Mouse (Mus musculus) C2C12 (cell line): ENCODE measurements at regions not wholly inside any gene's neighbourhood (a gene's known extent, or its start where the extent isn't known, plus 50 kb on each side); places are given as distances from the start of the nearest gene placed in this dataset.

Experiments
- H3K27me3 ChIP-seq: one replicate; pipeline ENCODE4 v1.6.1; 2011; ENCODE audit not compliant: control insufficient read depth, insufficient read depth, insufficient read length
- H3K36me3 ChIP-seq: one replicate; pipeline ENCODE4 v1.6.1; 2011; ENCODE audit not compliant: control insufficient read depth, insufficient read depth
- H3K4me3 ChIP-seq: one replicate; pipeline ENCODE4 v1.5.1; 2011; ENCODE audit warnings: mild to moderate bottlenecking, control low read depth; ENCODE audit not compliant: poor library complexity, insufficient read depth, severe bottlenecking
- H3K79me2 ChIP-seq: one replicate; pipeline ENCODE4 v1.6.1; 2011; ENCODE audit not compliant: control insufficient read depth, insufficient read depth
- H3K79me3 ChIP-seq: one replicate; pipeline ENCODE4 v1.6.1; 2011; ENCODE audit warnings: low read depth, control low read depth
- H3ac ChIP-seq: one replicate; pipeline ENCODE3; 2011; ENCODE audit warnings: low read depth; ENCODE audit not compliant: control insufficient read depth, insufficient read length
- CEBPB ChIP-seq: IDR thresholded peaks from one replicate; pipeline ENCODE4 v1.6.1; 2011; ENCODE audit warnings: low read depth, mild to moderate bottlenecking, control low read depth, moderate library complexity
- CTCF ChIP-seq: IDR thresholded peaks from one replicate; pipeline ENCODE4 v1.5.1; 2011; ENCODE audit not compliant: control insufficient read depth, insufficient read depth, insufficient read length
- FOSL1 ChIP-seq: IDR thresholded peaks from one replicate; pipeline ENCODE4 v1.8.0; 2011; ENCODE audit warnings: mild to moderate bottlenecking, low read length; ENCODE audit not compliant: poor library complexity, insufficient read depth, severe bottlenecking
- MAX ChIP-seq: IDR thresholded peaks from one replicate; pipeline ENCODE4 v1.6.1; 2011; ENCODE audit warnings: mild to moderate bottlenecking, control low read depth
- MYOD1 ChIP-seq: IDR thresholded peaks from one replicate; pipeline ENCODE4 v1.6.1; 2011; ENCODE audit warnings: low read depth; ENCODE audit not compliant: control insufficient read depth, insufficient read length
- MYOG ChIP-seq: IDR thresholded peaks from one replicate; pipeline ENCODE4 v1.6.1; 2011; ENCODE audit not compliant: control insufficient read depth, insufficient read length; ENCODE audit errors: extremely low read depth
- USF1 ChIP-seq: IDR thresholded peaks from one replicate; pipeline ENCODE4 v1.6.1; 2011; ENCODE audit warnings: low read depth, mild to moderate bottlenecking, control low read depth, moderate library complexity

- no peak overlapping the region for H3K4me3 ChIP-seq
- TF ChIP-seq FOSL1 (no peak), USF1 (no peak), CEBPB (no peak), MYOG (no peak), MAX (no peak)
- no peaks in the 10 kb centered on the region for H3K79me2 ChIP-seq
- no peaks in the 10 kb centered on the region for H3K79me3 ChIP-seq
- H3K36me3 ChIP-seq = no peaks in the 10 kb centered on the region
- H3K27me3 ChIP-seq = no peaks in the 10 kb centered on the region
- no peak overlapping the region for H3ac ChIP-seq
Measured at GRCm38 (mm10) chr6:32739162-32739745, 151.3 kb upstream of the Plxna4 start.

- no peaks in the 10 kb centered on the region for H3K79me2 ChIP-seq
- H3K4me3 ChIP-seq = no peak overlapping the region
- TF ChIP-seq USF1 (no peak), MYOG (no peak), CTCF (no peak), MYOD1 (no peak), FOSL1 (no peak), MAX (no peak), CEBPB (no peak)
- H3K79me3 ChIP-seq = no peaks in the 10 kb centered on the region
- H3K27me3 ChIP-seq = no peaks in the 10 kb centered on the region
- H3ac ChIP-seq = no peak overlapping the region
- no peaks in the 10 kb centered on the region for H3K36me3 ChIP-seq
Measured at GRCm38 (mm10) chr6:32728706-32729105, 140.7 kb upstream of the Plxna4 start.

GRCm38 (mm10) chr6:32726571-32726970 lies 138.6 kb upstream of the Plxna4 start:
- TF ChIP-seq MAX (no peak), MYOD1 (no peak), CTCF (no peak), FOSL1 (no peak), CEBPB (no peak), MYOG (no peak), USF1 (no peak)
- Histone ChIP-seq H3K79me2 (no peaks in the 10 kb centered on the region), H3ac (no peak overlapping the region), H3K36me3 (no peaks in the 10 kb centered on the region), H3K4me3 (no peak overlapping the region), H3K27me3 (no peaks in the 10 kb centered on the region), H3K79me3 (no peaks in the 10 kb centered on the region)

- TF ChIP-seq MAX (no peak), CEBPB (no peak), FOSL1 (no peak), MYOD1 (no peak), MYOG (no peak), USF1 (no peak), CTCF (no peak)
- H3K79me3 ChIP-seq = no peaks in the 10 kb centered on the region
- no peaks in the 10 kb centered on the region for H3K36me3 ChIP-seq
- no peaks in the 10 kb centered on the region for H3K79me2 ChIP-seq
- H3K4me3 ChIP-seq = no peak overlapping the region
- H3ac ChIP-seq = no peak overlapping the region
- no peaks in the 10 kb centered on the region for H3K27me3 ChIP-seq
Measured at GRCm38 (mm10) chr6:32717860-32718259, 129.9 kb upstream of the Plxna4 start.

GRCm38 (mm10) chr6:32715137-32715536 lies 127.1 kb upstream of the Plxna4 start:
- H3K4me3 ChIP-seq = no peak overlapping the region
- no peak overlapping the region for H3ac ChIP-seq
- no peaks in the 10 kb centered on the region for H3K36me3 ChIP-seq

GRCm38 (mm10) chr6:32710208-32710607 lies 122.2 kb upstream of the Plxna4 start:
- Histone ChIP-seq H3K79me2 (no peaks in the 10 kb centered on the region), H3K36me3 (no peaks in the 10 kb centered on the region), H3K27me3 (no peaks in the 10 kb centered on the region), H3K79me3 (no peaks in the 10 kb centered on the region), H3K4me3 (no peak overlapping the region), H3ac (no peak overlapping the region)
- TF ChIP-seq MYOD1 (no peak), MYOG (no peak), USF1 (no peak), CTCF (no peak), MAX (no peak), CEBPB (no peak), FOSL1 (no peak)

More at GRCm38 (mm10) chr6:32715137-32715536, 127.1 kb upstream of the Plxna4 start:
- TF ChIP-seq MYOD1 = no peak
- no peak for TF ChIP-seq CTCF
- TF ChIP-seq USF1 = no peak
- TF ChIP-seq MYOG = no peak
- TF ChIP-seq CEBPB = no peak
- no peak for TF ChIP-seq MAX
- no peak for TF ChIP-seq FOSL1
- Histone ChIP-seq H3K79me2 (no peaks in the 10 kb centered on the region), H3K79me3 (no peaks in the 10 kb centered on the region), H3K27me3 (no peaks in the 10 kb centered on the region)
